Mouse (Mus musculus) hindbrain, postnatal 0 days (tissue): Measurements from ENCODE around the gene Slc38a2. TPM values are rescaled to one million over a fixed set of nuclear protein-coding genes. Genes with fewer than 3 reads are reported as not detected.
A peak's percentile ranks its signal among the peaks of the same experiment; 100 is the strongest.

ENCODE experiments used
- ATAC-seq: fragments of 200-750 bp; cut with Nextera tagmentation; 2 replicates; pipeline ENCODE4 v1.8.0; 2017; ENCODE audit warnings: mild to moderate bottlenecking, moderate TSS enrichment, moderate library complexity
- DNase-seq: peaks from one replicate; pipeline ENCODE4 v3.0.0-alpha.2; 2015; ENCODE audit warnings: low spot score
- H3K27ac ChIP-seq: fragments of 300-500 bp; sonication (generic); 2 replicates; pipeline ENCODE4 v1.5.1; 2014; ENCODE audit warnings: mild to moderate bottlenecking
- H3K27me3 ChIP-seq: fragments of 300-500 bp; sonication (generic); 2 replicates; pipeline ENCODE4 v1.6.1; 2014; ENCODE audit warnings: low read length, mixed read lengths; ENCODE audit not compliant: insufficient read depth
- H3K36me3 ChIP-seq: fragments of 300-500 bp; sonication (generic); 2 replicates; pipeline ENCODE4 v1.6.1; 2014; ENCODE audit warnings: low read length, mixed read lengths; ENCODE audit not compliant: insufficient read depth
- H3K4me1 ChIP-seq: fragments of 300-500 bp; sonication (generic); 2 replicates; pipeline ENCODE4 v1.6.1; 2014; ENCODE audit warnings: antibody characterized with exemption, low read length, mixed read lengths; ENCODE audit not compliant: insufficient read depth
- H3K4me2 ChIP-seq: fragments of 300-500 bp; sonication (generic); 2 replicates; pipeline ENCODE4 v1.6.1; 2014; ENCODE audit warnings: low read depth, mild to moderate bottlenecking, low read length, moderate library complexity, mixed read lengths
- H3K4me3 ChIP-seq: fragments of 300-500 bp; sonication (generic); 2 replicates; pipeline ENCODE4 v1.5.1; 2014; ENCODE audit warnings: low read length
- H3K9ac ChIP-seq: fragments of 300-500 bp; sonication (generic); replicated peaks from 2 replicates; pipeline ENCODE4 v1.6.1; 2014; ENCODE audit warnings: mild to moderate bottlenecking, low read length, moderate library complexity, mixed read lengths
- H3K9me3 ChIP-seq: fragments of 300-500 bp; sonication (generic); 2 replicates; pipeline ENCODE4 v1.6.1; 2016; ENCODE audit warnings: low read length, mixed read lengths
- CTCF ChIP-seq: IDR thresholded peaks from 2 replicates; pipeline ENCODE4 v1.5.1; 2016; ENCODE audit warnings: antibody characterized with exemption, control low read depth, low read depth
- WGBS: fragments of 180-500 bp; shearing (Covaris S2); extraction: QIAGEN DNeasy Blood & Tissue Kit; methylation state at CpG from one replicate; pipeline ENCODE4 v1.1.7; 2014; 5-methylcytosine and 5-hydroxymethylcytosine counted together
- polyA plus RNA-seq: library from polyadenylated mRNA; unstranded; fragments of >200 nt; fragmentation: Nextera tagmentation; extraction: Ambion mirVana; gene quantifications from 2 replicates; pipeline ENCODE4 v1.2.1, GENCODE M21; 2015
- total RNA-seq: library from RNA; depleted of rRNA; stranded (reverse); fragments of >200 nt; gene quantifications from 2 replicates; pipeline ENCODE4 v1.2.3, GENCODE M21; 2014; rRNA removed

Slc38a2 gene
- 82.1 and 85.3 TPM in 2 replicates for total RNA-seq
- polyA plus RNA-seq = 72.4 and 74.4 TPM in 2 replicates

DNA sequence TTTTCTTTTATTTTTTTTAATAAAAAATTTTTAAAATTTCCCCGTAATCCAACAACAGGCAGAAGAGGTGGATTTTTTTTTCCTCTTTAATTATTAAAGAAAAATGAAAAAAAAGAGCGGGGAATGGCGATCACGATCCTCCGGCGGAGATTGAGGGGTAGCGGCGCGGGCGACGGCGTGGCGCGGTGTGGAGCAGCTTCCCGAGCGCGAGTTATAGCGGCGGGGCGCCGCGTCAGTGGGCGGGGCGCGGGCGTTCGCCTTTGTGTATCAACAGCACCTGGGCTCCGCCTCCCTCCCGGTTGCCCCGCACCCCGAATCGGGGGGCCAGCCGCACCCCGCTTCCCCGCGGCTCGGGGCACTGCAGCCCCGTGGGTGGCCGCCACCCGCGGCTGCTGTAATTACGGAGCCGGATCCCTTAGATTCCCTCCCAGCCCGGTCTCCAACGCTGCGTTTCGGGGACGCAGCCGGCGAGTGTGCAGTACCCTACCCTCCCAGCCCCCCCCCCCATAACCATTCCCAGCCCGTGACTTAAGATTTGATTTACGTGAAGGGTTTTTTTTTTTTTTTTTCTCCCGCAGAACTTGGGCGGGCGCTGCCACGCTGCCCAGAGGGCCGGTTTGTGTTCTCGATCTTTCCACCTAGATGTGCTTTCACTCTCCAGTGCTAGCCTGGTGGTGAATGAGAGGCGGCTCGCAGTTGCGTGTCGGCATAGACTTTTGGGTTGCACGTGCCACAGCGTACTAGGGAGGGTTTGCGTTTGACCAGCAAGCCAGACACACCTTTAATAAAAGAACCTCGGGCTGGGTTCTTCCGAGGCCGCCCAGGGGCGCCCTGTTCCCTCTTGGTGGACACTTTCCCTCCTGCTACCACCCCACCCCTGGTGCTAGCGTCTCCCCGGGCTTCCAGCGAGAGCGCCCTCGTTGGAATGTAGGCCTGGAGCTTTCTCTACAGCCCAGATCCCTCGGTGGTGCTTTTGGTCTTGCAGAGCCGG lies at the start of gene Slc38a2:
Gene Slc38a2 (minus strand): TSS at position 210 of the 991 bp plus-strand sequence.
- peak within 1 kb of the TSS; percentile 99 for H3K9ac ChIP-seq
- TF ChIP-seq CTCF = peak; percentile 46
- under 1% methylated on average over 76 of the region's 76 CpGs for WGBS
- no peaks in the 10 kb centered on the region for H3K9me3 ChIP-seq
- peak within 1 kb of the TSS; percentile 99 for H3K27ac ChIP-seq
- H3K4me1 ChIP-seq = peaks cover 8% of the 10 kb centered on the region; the same call in 1 of the 2 replicates
- no peaks in the 10 kb centered on the region for H3K27me3 ChIP-seq
- peak within 1 kb of the TSS; percentile 76 for H3K4me2 ChIP-seq
- H3K4me3 ChIP-seq = peak within 1 kb of the TSS; percentile 96
- peaks cover 8% of the 10 kb centered on the region; the same call in 1 of the 2 replicates for H3K36me3 ChIP-seq
- ATAC-seq (peak; percentile 84), DNase-seq (peak; percentile 93)

DNA sequence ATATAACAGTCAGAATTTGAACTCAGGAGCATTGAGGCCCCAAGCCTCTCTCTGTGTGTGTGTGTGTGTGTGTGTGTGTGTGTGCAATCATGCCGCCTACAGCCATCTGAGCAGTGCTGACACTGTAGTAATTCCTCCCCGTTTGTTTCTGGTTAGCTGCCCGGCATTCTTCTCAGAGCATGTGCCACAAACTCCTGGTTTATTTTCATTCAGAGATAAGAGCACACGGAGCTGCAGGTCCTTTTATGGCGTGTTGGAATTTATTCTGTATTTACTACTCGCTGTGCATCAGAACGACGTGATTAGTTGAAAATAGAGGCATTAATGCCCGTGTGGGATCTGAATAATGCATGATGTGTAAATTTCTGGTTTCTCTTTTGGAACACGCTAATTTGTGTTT lies 49.6 kb upstream of the Slc38a2 start:
- DNase-seq (no peak), ATAC-seq (no peak)
- H3K9me3 ChIP-seq = no peaks in the 10 kb centered on the region
- 65% methylated on average over 10 of the region's 10 CpGs for WGBS
- no peaks in the 10 kb centered on the region for H3K27me3 ChIP-seq
- H3K27ac ChIP-seq = no peak overlapping the region
- no peak overlapping the region for H3K4me3 ChIP-seq
- no peak for TF ChIP-seq CTCF
- H3K9ac ChIP-seq = no peak overlapping the region
- H3K4me2 ChIP-seq = no peak overlapping the region
- H3K4me1 ChIP-seq = no peaks in the 10 kb centered on the region
- no peaks in the 10 kb centered on the region for H3K36me3 ChIP-seq

DNA sequence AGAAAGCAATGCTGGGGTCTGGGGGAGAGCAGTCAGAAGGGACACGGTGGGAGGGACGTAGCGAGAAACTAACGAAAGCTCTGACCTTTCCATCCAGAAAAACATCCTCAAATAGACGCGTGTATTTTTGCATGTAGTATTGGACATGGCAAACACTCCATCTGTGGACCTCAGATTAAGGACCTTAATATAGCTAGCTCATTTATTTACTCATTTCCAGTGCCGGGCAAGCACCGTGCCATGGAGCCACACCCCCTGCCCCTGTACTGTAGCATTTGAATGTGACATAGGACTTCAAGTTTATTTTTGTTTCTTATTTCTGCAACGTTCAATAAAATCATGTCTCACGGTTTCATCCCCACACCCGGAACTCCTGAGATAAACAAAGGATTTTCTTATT lies 48.0 kb upstream of the Slc38a2 start:
- Histone ChIP-seq H3K4me2 (no peak overlapping the region), H3K4me1 (no peaks in the 10 kb centered on the region), H3K27ac (no peak overlapping the region), H3K27me3 (no peaks in the 10 kb centered on the region), H3K4me3 (no peak overlapping the region), H3K36me3 (no peaks in the 10 kb centered on the region), H3K9ac (no peak overlapping the region), H3K9me3 (no peaks in the 10 kb centered on the region)
- TF ChIP-seq CTCF = no peak
- ATAC-seq (no peak), DNase-seq (no peak)
- WGBS = 81% methylated on average over 11 of the region's 11 CpGs

DNA sequence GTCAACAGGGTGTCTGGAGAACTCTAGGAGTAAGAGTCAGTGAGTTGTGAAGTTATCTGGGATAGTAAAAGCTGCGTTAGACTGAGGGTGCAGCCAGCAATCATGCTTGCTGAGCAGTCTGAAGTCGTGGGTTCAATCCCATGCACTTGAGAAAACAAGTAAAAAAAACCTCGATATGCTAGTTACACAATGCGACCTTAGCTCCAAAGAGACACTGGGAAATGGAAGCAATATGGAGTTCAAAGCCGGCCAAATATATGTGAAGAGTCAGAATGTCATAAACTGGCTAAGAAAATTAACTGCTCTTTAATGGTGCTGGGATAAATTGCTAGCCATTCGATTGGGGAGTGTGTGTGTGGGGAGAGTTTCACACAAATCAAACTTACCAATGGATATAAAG lies 47.5 kb upstream of the Slc38a2 start:
- H3K27me3 ChIP-seq = no peaks in the 10 kb centered on the region
- no peaks in the 10 kb centered on the region for H3K4me1 ChIP-seq
- H3K4me2 ChIP-seq = no peak overlapping the region
- no peaks in the 10 kb centered on the region for H3K36me3 ChIP-seq
- H3K4me3 ChIP-seq = no peak overlapping the region
- H3K9me3 ChIP-seq = no peaks in the 10 kb centered on the region
- no peak overlapping the region for H3K9ac ChIP-seq
- WGBS = 91% methylated on average over 6 of the region's 6 CpGs
- no peak for TF ChIP-seq CTCF
- ATAC-seq (no peak), DNase-seq (no peak)
- H3K27ac ChIP-seq = no peak overlapping the region

DNA sequence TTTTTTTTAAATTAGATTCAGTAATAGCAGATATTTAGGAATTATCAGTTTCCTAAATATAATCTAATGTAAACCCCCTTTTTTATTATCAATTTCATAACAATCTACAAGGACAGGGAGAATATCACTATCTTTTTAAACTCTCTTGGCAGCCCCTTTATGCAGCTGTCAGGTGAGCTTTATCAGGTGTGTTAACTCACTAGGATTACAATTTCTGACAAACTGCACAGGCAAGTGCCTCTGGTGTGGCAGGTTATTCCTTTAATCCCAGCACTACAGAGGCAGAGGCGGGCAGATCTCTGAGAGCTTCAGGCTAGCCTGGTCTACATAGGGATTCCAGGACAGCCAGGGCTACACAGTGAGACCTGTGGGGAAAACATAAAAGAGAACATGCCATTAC lies 45.8 kb upstream of the Slc38a2 start:
- no peak for TF ChIP-seq CTCF
- no peaks in the 10 kb centered on the region for H3K9me3 ChIP-seq
- DNase-seq (no peak), ATAC-seq (no peak)
- H3K36me3 ChIP-seq = no peaks in the 10 kb centered on the region
- H3K27ac ChIP-seq = no peak overlapping the region
- H3K27me3 ChIP-seq = no peaks in the 10 kb centered on the region
- 100% methylated on average over 1 of the region's 1 CpGs for WGBS
- no peak overlapping the region for H3K4me3 ChIP-seq
- H3K4me2 ChIP-seq = no peak overlapping the region
- H3K9ac ChIP-seq = no peak overlapping the region
- H3K4me1 ChIP-seq = no peaks in the 10 kb centered on the region

DNA sequence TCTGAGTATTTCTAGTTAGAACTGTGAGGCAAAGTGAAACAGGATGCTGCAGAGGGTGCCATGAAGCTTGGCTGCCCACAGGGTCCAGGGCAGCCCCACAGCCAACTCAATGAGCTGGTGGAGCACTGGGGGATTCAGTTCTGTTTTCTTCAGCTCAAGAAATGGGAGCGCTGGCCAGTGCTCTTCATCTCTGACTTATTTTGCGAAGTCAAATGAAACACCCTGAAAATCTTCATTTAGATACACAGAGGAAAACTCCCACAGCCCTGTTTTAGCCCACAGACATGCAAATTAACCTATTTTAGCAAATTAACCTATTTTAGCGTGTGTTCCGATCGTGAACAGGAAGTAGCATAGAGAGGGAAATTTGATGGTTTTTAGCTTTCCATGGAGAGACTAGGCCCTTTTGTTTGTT lies 45.4 kb upstream of the Slc38a2 start:
- Histone ChIP-seq H3K4me1 (no peaks in the 10 kb centered on the region), H3K27ac (no peak overlapping the region), H3K9ac (no peak overlapping the region), H3K9me3 (no peaks in the 10 kb centered on the region), H3K4me2 (no peak overlapping the region), H3K36me3 (no peaks in the 10 kb centered on the region), H3K4me3 (no peak overlapping the region), H3K27me3 (no peaks in the 10 kb centered on the region)
- 83% methylated on average over 5 of the region's 5 CpGs for WGBS
- ATAC-seq = no peak
- no peak for DNase-seq
- TF ChIP-seq CTCF = no peak
